Mouse (Mus musculus) myocyte (in vitro differentiated cells): ENCODE data around the gene 2610318N02Rik. TPM values are rescaled to one million over a fixed set of nuclear protein-coding genes. Genes with fewer than 3 reads are reported as not detected.
A peak's percentile ranks its signal among the peaks of the same experiment; 100 is the strongest.

Source experiments
- H3K27me3 ChIP-seq: one replicate; pipeline ENCODE4 v1.6.1; 2011; ENCODE audit not compliant: control insufficient read depth, insufficient read depth, insufficient read length
- H3K36me3 ChIP-seq: one replicate; pipeline ENCODE4 v1.6.1; 2011; ENCODE audit not compliant: control insufficient read depth, insufficient read depth
- H3K4me2 ChIP-seq: one replicate; pipeline ENCODE4 v1.6.1; 2011; ENCODE audit warnings: low read depth, control low read depth
- H3K4me3 ChIP-seq: one replicate; pipeline ENCODE4 v1.5.1; 2011; ENCODE audit warnings: mild to moderate bottlenecking, control low read depth, moderate library complexity
- H3K79me2 ChIP-seq: one replicate; pipeline ENCODE4 v1.6.1; 2011; ENCODE audit not compliant: control insufficient read depth, insufficient read depth
- H3ac ChIP-seq: one replicate; pipeline ENCODE4 v1.6.1; 2011; ENCODE audit not compliant: control insufficient read depth, insufficient read length
- CEBPB ChIP-seq: IDR thresholded peaks from 2 replicates; pipeline ENCODE4 v1.6.1; 2011; ENCODE audit warnings: mild to moderate bottlenecking, moderate library complexity; ENCODE audit not compliant: poor library complexity, insufficient read depth, severe bottlenecking
- E2F4 ChIP-seq: IDR thresholded peaks from one replicate; pipeline ENCODE4 v1.6.1; 2011; ENCODE audit warnings: mild to moderate bottlenecking, control low read depth, moderate library complexity; ENCODE audit not compliant: insufficient read depth
- MAX ChIP-seq: IDR thresholded peaks from one replicate; pipeline ENCODE4 v1.6.1; 2011; ENCODE audit warnings: low read depth, mild to moderate bottlenecking, control low read depth
- MYOD1 ChIP-seq, 3 experiments: IDR thresholded peaks; one replicate each; pipeline ENCODE4 v1.6.1; 2011; ENCODE audit warnings: control low read depth in 2 of 3, low read depth in 2 of 3, mild to moderate bottlenecking in 2 of 3, moderate library complexity in 1 of 3; ENCODE audit not compliant: insufficient read length in 2 of 3, control insufficient read depth in 1 of 3
- MYOG ChIP-seq, 3 experiments: IDR thresholded peaks; one replicate each; pipeline ENCODE4 v1.6.1; 2011; ENCODE audit warnings: control low read depth in 2 of 3, low read depth in 2 of 3, mild to moderate bottlenecking in 2 of 3; ENCODE audit not compliant: insufficient read length in 2 of 3, control insufficient read depth in 1 of 3, insufficient read depth in 1 of 3
- POLR2A ChIP-seq: IDR thresholded peaks from one replicate; pipeline ENCODE4 v1.6.1; 2011; ENCODE audit warnings: low read depth, mild to moderate bottlenecking, control low read depth, moderate library complexity; ENCODE audit not compliant: insufficient read length
- POLR2AphosphoS2 ChIP-seq: IDR thresholded peaks from one replicate; pipeline ENCODE4 v1.6.1; 2011; ENCODE audit warnings: low read depth, control low read depth; ENCODE audit not compliant: insufficient read length
- REST ChIP-seq: IDR thresholded peaks from one replicate; pipeline ENCODE4 v1.6.1; 2011; ENCODE audit warnings: mild to moderate bottlenecking, control low read depth, moderate library complexity; ENCODE audit not compliant: insufficient read depth, insufficient read length
- SRF ChIP-seq: IDR thresholded peaks from one replicate; pipeline ENCODE4 v1.6.1; 2011; ENCODE audit warnings: low read depth; ENCODE audit not compliant: control insufficient read depth, insufficient read length
- TCF12 ChIP-seq: IDR thresholded peaks from one replicate; pipeline ENCODE4 v1.6.1; 2011; ENCODE audit warnings: mild to moderate bottlenecking, control low read depth; ENCODE audit not compliant: poor library complexity, insufficient read depth, severe bottlenecking
- TCF3 ChIP-seq: IDR thresholded peaks from one replicate; pipeline ENCODE4 v1.6.1; 2011; ENCODE audit warnings: low read depth, control low read depth; ENCODE audit not compliant: insufficient read length
- USF1 ChIP-seq: IDR thresholded peaks from one replicate; pipeline ENCODE4 v1.6.1; 2011; ENCODE audit warnings: low read depth, mild to moderate bottlenecking, control low read depth, moderate library complexity
- polyA plus RNA-seq: library from polyadenylated mRNA; unstranded; fragments of >200 nt; fragmentation: generic; extraction: Trizol; gene quantifications from one replicate; pipeline ENCODE4 v1.2.1, GENCODE M21; 2012; ENCODE audit warnings: missing spikeins

The 2610318N02Rik gene
- polyA plus RNA-seq, 1 experiment, result 13.5 TPM

DNA sequence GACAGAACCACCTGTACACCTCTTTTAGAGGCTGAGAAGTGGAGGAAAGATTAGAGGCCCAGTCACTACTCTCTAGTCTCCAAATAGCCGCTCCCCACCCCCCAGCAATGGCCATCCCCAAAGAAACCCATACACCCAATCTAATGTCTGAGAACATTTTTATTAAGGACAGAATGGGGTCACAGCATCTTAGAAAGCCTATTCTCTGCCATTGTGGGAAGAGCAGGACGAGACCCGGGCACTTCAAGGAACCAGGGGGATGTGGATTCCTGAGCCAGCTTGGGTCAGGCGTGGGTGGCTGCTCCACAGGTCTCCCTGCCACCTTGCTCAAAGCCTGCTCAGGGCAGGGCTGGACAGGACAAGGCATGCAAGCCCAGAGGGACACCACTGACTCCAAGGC, 26.9 kb upstream of the 2610318N02Rik start:
- H3K27me3 ChIP-seq, result no peaks in the 10 kb centered on the region
- H3K36me3 ChIP-seq, result peaks cover 13% of the 10 kb centered on the region
- no peak overlapping the region for H3K4me2 ChIP-seq
- no peak overlapping the region for H3K4me3 ChIP-seq
- no peak overlapping the region for H3ac ChIP-seq
- TF ChIP-seq CEBPB, result no peak
- no peak for TF ChIP-seq SRF
- peak; percentile 18 for TF ChIP-seq POLR2AphosphoS2
- no peaks in the 10 kb centered on the region for H3K79me2 ChIP-seq

DNA sequence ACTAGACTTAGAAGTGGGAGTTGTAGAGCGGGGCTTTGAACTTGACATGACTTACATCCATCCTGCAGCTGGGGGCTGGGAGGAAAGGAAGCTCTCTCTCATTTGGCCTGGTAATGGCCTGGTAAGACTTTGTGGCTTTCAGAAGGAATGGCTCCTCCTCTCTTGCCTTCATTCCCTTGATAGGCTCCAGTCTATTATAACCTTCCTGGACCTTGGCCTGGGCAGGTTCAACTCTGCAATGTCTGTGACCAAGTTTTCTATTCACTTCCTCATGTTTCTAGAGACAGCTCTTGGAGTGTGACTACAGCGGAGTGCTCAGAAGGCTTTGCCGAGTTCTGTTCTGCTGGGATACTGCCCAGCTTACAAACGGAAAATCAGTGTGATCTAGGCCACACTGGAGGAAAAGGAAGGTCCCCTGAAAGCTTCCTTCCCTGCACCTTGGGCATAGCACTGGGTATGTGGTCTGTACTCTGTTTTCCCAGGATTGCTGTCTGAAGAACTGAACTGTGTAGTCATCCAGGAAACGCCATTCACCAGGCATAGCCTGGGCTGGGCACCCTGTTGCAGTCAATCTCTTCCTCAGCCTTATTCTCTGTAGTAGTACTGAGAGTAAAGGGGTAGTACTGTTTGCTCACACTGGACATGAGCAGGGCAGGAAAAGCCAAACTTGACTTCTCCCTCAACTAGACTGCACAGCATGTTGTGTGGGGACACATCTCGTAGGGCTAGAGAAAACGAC, 25.7 kb upstream of the 2610318N02Rik start:
- Histone ChIP-seq H3K27me3 (no peaks in the 10 kb centered on the region), H3K36me3 (peaks cover 13% of the 10 kb centered on the region), H3K4me2 (no peak overlapping the region), H3K79me2 (no peaks in the 10 kb centered on the region), H3K4me3 (no peak overlapping the region), H3ac (no peak overlapping the region)
- no peak for TF ChIP-seq POLR2AphosphoS2
- TF ChIP-seq MAX, result no peak
- no peak for TF ChIP-seq SRF
- TF ChIP-seq USF1, result no peak
- TF ChIP-seq MYOD1 (IDR thresholded peaks at IDR 0.05; ENCODE audit: control insufficient read depth in 1 of 3, insufficient read length in 2 of 3, low read depth in 2 of 3), result no peak
- TF ChIP-seq REST, result no peak
- no peak for TF ChIP-seq POLR2A

DNA sequence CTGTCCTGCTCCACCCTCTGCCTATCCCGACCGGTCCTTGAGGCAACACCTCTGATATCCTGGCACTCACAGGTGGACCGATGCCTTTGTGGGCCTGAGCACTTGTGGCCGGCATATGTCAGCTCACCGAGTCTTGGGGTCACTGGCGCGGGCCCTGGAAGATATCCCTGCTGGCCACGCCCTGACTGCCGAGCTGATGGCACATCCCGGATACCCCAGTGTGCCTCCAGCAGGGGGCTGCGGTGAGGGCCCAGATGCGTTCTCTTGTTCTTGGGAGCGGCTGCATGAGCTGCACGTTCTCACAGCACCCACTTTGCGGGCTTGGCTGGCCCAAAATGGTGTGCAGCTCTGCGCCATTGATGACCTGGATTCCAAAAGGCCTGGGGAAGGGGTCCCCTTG, 23.1 kb upstream of the 2610318N02Rik start:
- H3K36me3 ChIP-seq, result peaks cover 13% of the 10 kb centered on the region
- H3K4me3 ChIP-seq, result peak overlapping the region; percentile 30
- TF ChIP-seq SRF, result no peak
- no peak for TF ChIP-seq POLR2AphosphoS2
- no peak for TF ChIP-seq TCF3
- TF ChIP-seq TCF12, result no peak
- no peak for TF ChIP-seq MYOG (IDR thresholded peaks at IDR 0.05; ENCODE audit: control insufficient read depth in 1 of 3, insufficient read depth in 1 of 3, insufficient read length in 2 of 3, low read depth in 2 of 3)
- no peak for TF ChIP-seq CEBPB
- no peak for TF ChIP-seq REST
- TF ChIP-seq POLR2A, result no peak
- TF ChIP-seq USF1, result no peak
- TF ChIP-seq MYOD1 (IDR thresholded peaks at IDR 0.05; ENCODE audit: control insufficient read depth in 1 of 3, insufficient read length in 2 of 3, low read depth in 2 of 3), result no peak
- no peak for TF ChIP-seq MAX
- no peak for TF ChIP-seq E2F4
- no peak overlapping the region for H3K4me2 ChIP-seq
- H3K79me2 ChIP-seq, result no peaks in the 10 kb centered on the region
- no peaks in the 10 kb centered on the region for H3K27me3 ChIP-seq
- H3ac ChIP-seq, result no peak overlapping the region

DNA sequence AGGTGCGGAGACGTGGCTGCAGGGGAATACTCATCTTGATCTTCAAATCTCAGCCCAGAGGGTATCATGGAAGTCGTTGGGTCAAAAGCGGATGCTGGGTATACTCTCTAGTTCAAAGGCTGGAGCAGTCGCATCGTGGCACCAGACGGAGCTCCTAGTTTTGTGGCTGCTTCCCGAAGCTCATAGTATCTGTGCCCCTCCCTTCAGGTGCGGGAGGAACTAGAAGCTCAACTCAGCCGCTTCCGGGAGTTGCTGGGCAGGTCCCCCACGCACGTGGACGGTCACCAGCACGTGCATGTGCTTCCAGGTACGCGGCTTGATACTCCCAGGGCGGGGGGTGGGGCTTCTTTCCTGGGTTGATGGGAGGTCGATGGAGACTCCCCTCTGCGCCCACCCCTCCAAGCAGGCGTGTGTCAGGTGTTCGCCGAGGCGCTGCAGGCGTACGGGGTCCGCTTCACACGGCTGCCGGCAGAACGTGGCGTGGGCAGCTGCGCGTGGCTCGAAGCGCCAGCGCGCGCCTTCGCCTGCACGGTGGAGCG, 22.5 kb upstream of the 2610318N02Rik start:
- H3K4me3 ChIP-seq, result peak overlapping the region; percentile 30
- no peak for TF ChIP-seq MYOD1 (IDR thresholded peaks at IDR 0.05; ENCODE audit: control insufficient read depth in 1 of 3, insufficient read length in 2 of 3, low read depth in 2 of 3)
- TF ChIP-seq POLR2A, result no peak
- no peak for TF ChIP-seq MYOG (IDR thresholded peaks at IDR 0.05; ENCODE audit: control insufficient read depth in 1 of 3, insufficient read depth in 1 of 3, insufficient read length in 2 of 3, low read depth in 2 of 3)
- TF ChIP-seq MAX, result no peak
- TF ChIP-seq POLR2AphosphoS2, result peak; percentile 27
- peak overlapping the region; percentile 92 for H3K4me2 ChIP-seq
- H3K36me3 ChIP-seq, result peaks cover 7% of the 10 kb centered on the region
- no peaks in the 10 kb centered on the region for H3K79me2 ChIP-seq
- H3K27me3 ChIP-seq, result no peaks in the 10 kb centered on the region
- H3ac ChIP-seq, result no peak overlapping the region

DNA sequence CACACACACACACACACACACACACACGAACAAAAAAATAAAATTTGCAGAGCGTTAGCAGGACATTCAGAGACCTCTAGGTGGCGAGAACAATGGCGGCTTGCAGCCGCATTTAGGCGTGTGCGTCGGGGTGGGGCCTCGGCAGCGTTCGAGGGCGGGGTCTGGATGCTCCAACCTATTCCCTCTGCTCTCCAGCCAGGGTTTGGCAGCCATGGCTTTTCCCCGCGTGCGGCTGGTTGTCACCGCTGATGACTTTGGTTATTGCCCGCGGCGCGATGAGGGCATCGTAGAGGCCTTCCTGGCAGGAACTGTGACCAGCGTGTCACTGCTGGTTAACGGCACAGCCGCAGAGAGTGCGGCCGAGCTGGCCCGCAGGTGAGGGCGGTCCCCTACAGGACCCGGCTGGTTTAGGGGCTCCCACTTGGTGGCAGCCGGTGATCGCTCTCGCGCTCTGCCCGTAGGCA, 21.8 kb upstream of the 2610318N02Rik start, which contains the start of gene Ccdc116:
Gene Ccdc116 (minus strand): TSS at position 458 of the 464 bp plus-strand sequence.
- TF ChIP-seq TCF3 (no peak), SRF (no peak), MYOG (IDR thresholded peaks at IDR 0.05; ENCODE audit: control insufficient read depth in 1 of 3, insufficient read depth in 1 of 3, insufficient read length in 2 of 3, low read depth in 2 of 3) (peak in 1 of 3 experiments; percentile 14), POLR2A (peak; percentile 53), POLR2AphosphoS2 (peak; percentile 60), MYOD1 (IDR thresholded peaks at IDR 0.05; ENCODE audit: control insufficient read depth in 1 of 3, insufficient read length in 2 of 3, low read depth in 2 of 3) (no peak), REST (no peak)
- H3ac ChIP-seq, result peak within 1 kb of the TSS; percentile 5

More for the DNA sequence above, 21.8 kb upstream of the 2610318N02Rik start, which contains the start of gene Ccdc116:
- Histone ChIP-seq H3K4me3 (peak within 1 kb of the TSS; percentile 30), H3K79me2 (no peaks in the 10 kb centered on the region), H3K4me2 (peak within 1 kb of the TSS; percentile 92), H3K27me3 (no peaks in the 10 kb centered on the region), H3K36me3 (peaks cover 4% of the 10 kb centered on the region)
